Mouse (Mus musculus): ENCODE data around the gene Man1a2. TPM values are rescaled to one million over a fixed set of nuclear protein-coding genes. Genes with fewer than 3 reads are reported as not detected.
A peak's percentile ranks its signal among the peaks of the same experiment; 100 is the strongest.

Gene Man1a2
- polyA plus RNA-seq, 1 experiment from 2014 or later = 74.4 TPM

DNA sequence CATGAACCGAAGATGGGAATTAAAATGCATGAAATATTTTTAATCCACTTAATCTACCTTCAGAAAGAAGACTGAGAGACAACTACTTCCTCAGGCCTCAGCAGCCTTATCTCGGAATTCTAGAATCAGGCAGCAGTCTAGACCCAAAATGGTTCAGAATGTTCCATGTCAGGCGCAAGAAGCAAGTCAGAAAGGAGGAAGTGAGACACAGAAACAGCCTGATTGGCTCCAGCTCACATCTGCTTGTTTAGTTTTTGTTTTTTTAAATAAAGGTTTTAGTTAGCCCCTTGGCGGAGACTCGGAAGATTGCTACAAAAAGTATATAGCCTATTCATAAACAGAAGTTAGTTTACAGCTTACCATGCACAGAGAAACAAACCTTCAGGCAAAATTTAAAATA lies 154.4 kb downstream of the Man1a2 start:
- Histone ChIP-seq H3K9me3 (ENCODE audit: low read length) (no peaks in the 10 kb centered on the region), H3K9ac (replicated peaks; ENCODE audit: low read depth) (no peak overlapping the region), H3K27ac (ENCODE audit: low read length) (no peak overlapping the region), H3K36me3 (ENCODE audit: insufficient read depth, low read length) (no peaks in the 10 kb centered on the region), H3K4me2 (replicated peaks; ENCODE audit: low read depth, low read length) (no peak overlapping the region), H3K27me3 (replicated peaks; ENCODE audit: insufficient read depth, low read length) (no peaks in the 10 kb centered on the region), H3K4me1 (ENCODE audit: insufficient read depth, low read depth, low read length) (no peaks in the 10 kb centered on the region), H3K4me3 (ENCODE audit: low read depth, low read length) (no peak overlapping the region)
- DNase-seq (ENCODE audit: low spot score) = no peak
- TF ChIP-seq CTCF (IDR thresholded peaks at IDR 0.05) (no peak), EP300 (IDR thresholded peaks at IDR 0.05) (no peak)
- 83% methylated on average over 5 of the region's 5 CpGs for WGBS
- ATAC-seq = no peak

DNA sequence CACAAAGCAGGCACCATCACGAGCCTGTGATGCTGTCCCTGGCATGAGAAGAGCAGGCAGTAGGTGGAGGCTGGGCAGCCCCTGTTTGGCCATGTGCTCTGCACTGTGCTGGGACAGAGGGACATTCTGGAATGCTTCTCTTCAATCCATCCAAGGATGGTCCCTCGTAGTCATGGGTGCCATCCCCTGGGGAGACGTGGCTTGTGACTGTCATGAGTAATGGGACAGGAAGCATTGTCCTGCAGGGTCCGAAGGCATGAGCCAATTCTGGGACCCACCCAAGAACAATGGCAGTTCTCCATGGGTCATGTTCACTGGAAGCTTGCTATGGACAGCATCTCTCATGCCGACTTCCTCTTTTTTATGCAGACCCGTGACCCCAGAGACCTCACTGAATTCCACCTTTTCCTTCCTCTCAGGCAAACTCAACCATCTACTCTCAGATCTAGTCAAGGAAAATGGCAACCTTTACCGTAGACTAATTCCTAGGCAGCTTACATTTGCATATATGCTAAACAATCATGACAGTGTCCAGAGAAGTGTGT lies 155.0 kb downstream of the Man1a2 start:
- Histone ChIP-seq H3K4me1 (ENCODE audit: insufficient read depth, low read depth, low read length) (no peaks in the 10 kb centered on the region), H3K9ac (replicated peaks; ENCODE audit: low read depth) (no peak overlapping the region), H3K4me3 (ENCODE audit: low read depth, low read length) (no peak overlapping the region), H3K27me3 (replicated peaks; ENCODE audit: insufficient read depth, low read length) (no peaks in the 10 kb centered on the region), H3K9me3 (ENCODE audit: low read length) (no peaks in the 10 kb centered on the region), H3K4me2 (replicated peaks; ENCODE audit: low read depth, low read length) (no peak overlapping the region), H3K27ac (ENCODE audit: low read length) (no peak overlapping the region), H3K36me3 (ENCODE audit: insufficient read depth, low read length) (no peaks in the 10 kb centered on the region)
- no peak for DNase-seq (ENCODE audit: low spot score)
- no peak for TF ChIP-seq EP300 (IDR thresholded peaks at IDR 0.05)
- TF ChIP-seq CTCF (IDR thresholded peaks at IDR 0.05) = no peak
- 71% methylated on average over 7 of the region's 7 CpGs for WGBS
- no peak for ATAC-seq

DNA sequence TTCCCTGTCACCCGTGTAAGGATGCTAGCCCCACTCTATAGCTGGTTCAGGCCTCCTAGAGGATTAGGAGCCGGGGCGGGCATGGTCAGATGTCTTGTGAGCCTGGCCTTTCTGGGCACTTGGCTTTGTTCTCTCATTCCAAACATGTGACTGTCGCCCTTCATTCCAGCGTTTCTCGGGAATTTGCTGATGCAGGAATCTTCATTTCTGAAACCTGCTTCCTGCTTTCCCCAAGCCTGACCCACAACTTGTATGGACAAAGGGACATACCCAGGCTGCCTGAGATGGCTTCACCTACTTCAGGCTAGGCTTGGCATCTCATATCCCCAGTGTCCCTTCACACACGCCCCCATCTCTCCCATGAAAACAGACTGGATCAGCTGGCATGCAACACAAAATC lies 162.6 kb downstream of the Man1a2 start:
- Histone ChIP-seq H3K4me3 (ENCODE audit: low read depth, low read length) (no peak overlapping the region), H3K27me3 (replicated peaks; ENCODE audit: insufficient read depth, low read length) (no peaks in the 10 kb centered on the region), H3K36me3 (ENCODE audit: insufficient read depth, low read length) (no peaks in the 10 kb centered on the region), H3K4me1 (ENCODE audit: insufficient read depth, low read depth, low read length) (no peaks in the 10 kb centered on the region), H3K9me3 (ENCODE audit: low read length) (no peaks in the 10 kb centered on the region), H3K27ac (ENCODE audit: low read length) (no peak overlapping the region), H3K4me2 (replicated peaks; ENCODE audit: low read depth, low read length) (no peak overlapping the region), H3K9ac (replicated peaks; ENCODE audit: low read depth) (no peak overlapping the region)
- 68% methylated on average over 7 of the region's 7 CpGs for WGBS
- TF ChIP-seq EP300 (IDR thresholded peaks at IDR 0.05) = no peak
- no peak for TF ChIP-seq CTCF (IDR thresholded peaks at IDR 0.05)
- DNase-seq (ENCODE audit: low spot score) (no peak), ATAC-seq (no peak)

DNA sequence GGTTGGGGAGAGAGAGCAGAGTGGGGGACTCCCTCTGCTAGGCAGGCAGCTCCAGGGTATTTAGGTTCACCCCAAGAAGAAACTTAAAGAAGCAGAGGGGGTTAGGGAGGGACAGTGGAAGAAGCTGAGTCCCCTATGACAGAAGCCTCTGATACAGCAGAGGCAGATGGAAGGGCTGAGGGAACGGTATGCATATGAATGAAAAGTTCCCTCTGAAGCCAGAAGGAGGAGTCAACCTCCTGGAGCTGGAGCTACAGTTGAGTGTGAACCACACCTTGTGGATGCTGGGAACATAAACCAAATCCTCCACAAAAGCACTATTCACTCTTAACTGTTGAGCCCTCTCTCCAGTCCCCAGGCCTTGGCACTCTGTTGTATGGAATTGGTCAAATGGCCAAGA lies 163.7 kb downstream of the Man1a2 start:
- no peak overlapping the region for H3K4me3 ChIP-seq (ENCODE audit: low read depth, low read length)
- H3K9ac ChIP-seq (replicated peaks; ENCODE audit: low read depth) = no peak overlapping the region
- H3K4me2 ChIP-seq (replicated peaks; ENCODE audit: low read depth, low read length) = no peak overlapping the region
- no peaks in the 10 kb centered on the region for H3K27me3 ChIP-seq (replicated peaks; ENCODE audit: insufficient read depth, low read length)
- no peak for ATAC-seq
- TF ChIP-seq EP300 (IDR thresholded peaks at IDR 0.05) (no peak), CTCF (IDR thresholded peaks at IDR 0.05) (no peak)
- no peaks in the 10 kb centered on the region for H3K9me3 ChIP-seq (ENCODE audit: low read length)
- WGBS = 37% methylated on average over 1 of the region's 1 CpGs
- DNase-seq (ENCODE audit: low spot score) = no peak
- H3K36me3 ChIP-seq (ENCODE audit: insufficient read depth, low read length) = no peaks in the 10 kb centered on the region
- H3K27ac ChIP-seq (ENCODE audit: low read length) = no peak overlapping the region
- no peaks in the 10 kb centered on the region for H3K4me1 ChIP-seq (ENCODE audit: insufficient read depth, low read depth, low read length)

DNA sequence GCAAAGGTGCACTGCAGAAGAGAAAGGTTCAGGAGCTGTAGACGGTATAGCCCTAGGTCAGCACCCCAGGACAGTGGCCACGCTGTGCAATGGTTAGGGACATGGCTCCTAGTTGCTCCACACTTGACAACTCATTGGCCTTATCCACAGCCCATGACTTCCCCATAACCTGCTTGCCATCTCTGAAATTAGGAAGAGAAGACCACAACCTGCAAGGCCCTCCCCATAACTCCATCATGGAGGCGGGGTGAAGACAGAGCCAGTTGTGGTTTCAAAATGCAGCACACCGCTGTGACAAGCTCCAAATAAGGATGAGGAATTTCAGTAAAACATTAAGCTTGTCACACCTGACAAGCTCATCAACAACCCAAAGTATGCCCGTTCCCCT lies 169.6 kb downstream of the Man1a2 start:
- Histone ChIP-seq H3K4me1 (ENCODE audit: insufficient read depth, low read depth, low read length) (no peaks in the 10 kb centered on the region), H3K4me3 (ENCODE audit: low read depth, low read length) (no peak overlapping the region), H3K36me3 (ENCODE audit: insufficient read depth, low read length) (no peaks in the 10 kb centered on the region), H3K27ac (ENCODE audit: low read length) (no peak overlapping the region), H3K4me2 (replicated peaks; ENCODE audit: low read depth, low read length) (no peak overlapping the region), H3K9ac (replicated peaks; ENCODE audit: low read depth) (no peak overlapping the region), H3K9me3 (ENCODE audit: low read length) (no peaks in the 10 kb centered on the region), H3K27me3 (replicated peaks; ENCODE audit: insufficient read depth, low read length) (no peaks in the 10 kb centered on the region)
- ATAC-seq (0 out of 2 replicates have a peak, but pooled peaks have one; percentile 2), DNase-seq (ENCODE audit: low spot score) (no peak)
- TF ChIP-seq EP300 (IDR thresholded peaks at IDR 0.05) (no peak), CTCF (IDR thresholded peaks at IDR 0.05) (no peak)
- 84% methylated on average over 5 of the region's 5 CpGs for WGBS

DNA sequence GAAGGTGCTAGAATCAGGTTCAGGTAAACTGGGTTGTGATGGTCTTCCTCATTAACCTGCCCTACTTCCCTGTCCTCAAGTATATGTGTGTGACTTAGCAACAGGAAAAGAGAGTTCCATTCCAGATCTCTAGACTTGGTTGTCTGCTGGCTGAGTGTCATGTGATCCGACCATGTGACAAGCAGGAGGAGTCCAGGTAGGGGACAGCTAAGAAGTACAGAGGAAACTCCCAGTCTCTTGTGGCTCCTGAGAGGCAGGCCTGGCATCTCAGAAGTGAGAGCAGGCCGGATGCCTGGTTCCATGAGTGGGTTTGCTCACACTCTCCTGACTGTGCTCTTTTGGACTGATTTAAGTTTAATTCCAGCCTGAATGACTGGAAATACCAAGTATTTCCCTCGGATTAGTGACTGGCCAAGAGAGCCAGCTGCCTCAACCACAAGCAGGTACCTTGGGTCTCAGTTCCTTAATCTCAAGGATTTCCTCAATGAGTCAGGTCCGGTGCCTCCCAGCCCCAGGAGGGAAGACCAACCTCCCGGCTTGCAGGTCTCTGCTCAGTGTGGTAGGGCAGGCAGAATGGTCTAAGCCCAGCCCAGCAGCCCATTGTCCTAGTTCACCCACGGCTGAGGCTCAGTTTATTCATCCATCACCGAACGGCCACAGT lies 170.1 kb downstream of the Man1a2 start:
- TF ChIP-seq CTCF (IDR thresholded peaks at IDR 0.05) (no peak), EP300 (IDR thresholded peaks at IDR 0.05) (no peak)
- H3K9ac ChIP-seq (replicated peaks; ENCODE audit: low read depth) = no peak overlapping the region
- H3K27ac ChIP-seq (ENCODE audit: low read length) = no peak overlapping the region
- H3K4me1 ChIP-seq (ENCODE audit: insufficient read depth, low read depth, low read length) = no peaks in the 10 kb centered on the region
- whole genome bisulfite sequencing = 60% methylated on average over 8 of the region's 8 CpGs
- DNase-seq (ENCODE audit: low spot score) = peak; percentile 13
- no peaks in the 10 kb centered on the region for H3K27me3 ChIP-seq (replicated peaks; ENCODE audit: insufficient read depth, low read length)
- H3K4me2 ChIP-seq (replicated peaks; ENCODE audit: low read depth, low read length) = no peak overlapping the region
- peak; percentile 60 for ATAC-seq
- H3K36me3 ChIP-seq (ENCODE audit: insufficient read depth, low read length) = no peaks in the 10 kb centered on the region
- H3K4me3 ChIP-seq (ENCODE audit: low read depth, low read length) = no peak overlapping the region
- no peaks in the 10 kb centered on the region for H3K9me3 ChIP-seq (ENCODE audit: low read length)

Other genes starting within 250 kb of the Man1a2 start
- 11.5 and 14.0 TPM in 2 replicates for gene Tent5c, start 196.2 kb downstream of the Man1a2 start, polyA plus RNA-seq (2015; fragmentation: Nextera tagmentation; extraction: Ambion mirVana)
- gene Vtcn1, start 140.0 kb upstream of the Man1a2 start, polyA plus RNA-seq (2015; fragmentation: Nextera tagmentation; extraction: Ambion mirVana) = 0.81 and 0.89 TPM in 2 replicates
- gene Trim45, start 236.7 kb upstream of the Man1a2 start, polyA plus RNA-seq (2015; fragmentation: Nextera tagmentation; extraction: Ambion mirVana) = 2.7 and 2.8 TPM in 2 replicates